Mouse (Mus musculus) ES-E14 (cell line): ENCODE measurements around the gene Nup153. TPM values are rescaled to one million over a fixed set of nuclear protein-coding genes. Genes with fewer than 3 reads are reported as not detected.

Source experiments
- DNase-seq: peaks from one replicate; pipeline ENCODE4 v3.0.0-alpha.2; 2013; ENCODE audit warnings: low read depth, low spot score
- H3K27ac ChIP-seq: 2 replicates; pipeline ENCODE4 v1.5.1; 2012; ENCODE audit warnings: low read depth, mild to moderate bottlenecking, low read length, moderate library complexity, mixed read lengths; ENCODE audit not compliant: poor library complexity, insufficient read depth, severe bottlenecking
- H3K36me3 ChIP-seq: 2 replicates; pipeline ENCODE4 v1.6.1; 2012; ENCODE audit warnings: mild to moderate bottlenecking, low read length, moderate library complexity, mixed read lengths; ENCODE audit not compliant: control insufficient read depth, poor library complexity, insufficient read depth, severe bottlenecking
- H3K4me1 ChIP-seq, 2 experiments: fragments of 150-350 bp in 1 of 2; sonication (generic) in 1 of 2; 2 replicates each; pipeline ENCODE4 v1.6.1; 2012; ENCODE audit warnings: low read length in 2 of 2, mild to moderate bottlenecking in 1 of 2, mixed read lengths in 1 of 2; ENCODE audit not compliant: control insufficient read depth in 2 of 2, insufficient read depth in 2 of 2, poor library complexity in 1 of 2
- H3K4me3 ChIP-seq, 2 experiments: fragments of 150-350 bp in 1 of 2; sonication (generic) in 1 of 2; 2 replicates each; pipeline ENCODE4 v1.5.1; 2012; ENCODE audit warnings: low read length in 2 of 2, low read depth in 1 of 2, mild to moderate bottlenecking in 1 of 2, mixed read lengths in 1 of 2; ENCODE audit not compliant: insufficient read depth in 1 of 2, poor library complexity in 1 of 2, severe bottlenecking in 1 of 2
- H3K9ac ChIP-seq: 2 replicates; pipeline ENCODE4 v1.6.1; 2012; ENCODE audit warnings: low read depth, mild to moderate bottlenecking, low read length, mixed read lengths; ENCODE audit not compliant: poor library complexity, insufficient read depth, severe bottlenecking
- H3K9me3 ChIP-seq: fragments of 150-350 bp; sonication (generic); 2 replicates; pipeline ENCODE4 v1.6.1; 2012; ENCODE audit warnings: low read depth, mild to moderate bottlenecking, low read length; ENCODE audit not compliant: control insufficient read depth, insufficient read depth
- CHD2 ChIP-seq: IDR thresholded peaks from 2 replicates; pipeline ENCODE4 v1.6.1; 2014; ENCODE audit warnings: mild to moderate bottlenecking, low read depth, low read length, inconsistent platforms
- HCFC1 ChIP-seq: IDR thresholded peaks from 2 replicates; pipeline ENCODE4 v1.6.1; 2012; ENCODE audit warnings: low read length, inconsistent platforms, borderline replicate concordance; ENCODE audit not compliant: insufficient read depth
- MAFK ChIP-seq: IDR thresholded peaks from 2 replicates; pipeline ENCODE4 v1.6.1; 2014; ENCODE audit warnings: mild to moderate bottlenecking, low read depth, low read length, inconsistent platforms; ENCODE audit not compliant: insufficient read depth
- ZC3H11A ChIP-seq: IDR thresholded peaks from 2 replicates; pipeline ENCODE4 v1.6.1; 2012; ENCODE audit warnings: low read depth, mild to moderate bottlenecking, inconsistent platforms, low read length, borderline replicate concordance
- ZNF384 ChIP-seq: IDR thresholded peaks from 2 replicates; pipeline ENCODE4 v1.6.1; 2012; ENCODE audit warnings: low read depth, low read length, inconsistent platforms
- in situ Hi-C, 2 experiments: fragments of 600-800 bp; cut with MboI; formaldehyde crosslinking; loops; one replicate each; pipeline ENCODE4 v1.15.1; 2025; ENCODE audit warnings: low sequenced_read_pairs in 2 of 2, inconsistent platforms in 1 of 2; ENCODE audit not compliant: unreplicated experiment in 2 of 2
- total RNA-seq: library from RNA; depleted of rRNA; stranded (reverse); fragments of 300-350 nt; gene quantifications from 2 replicates; pipeline ENCODE4 v1.2.3, GENCODE M21; 2012; rRNA removed

Nup153 gene
- total RNA-seq, 1 experiment: 125 TPM

- no peak for TF ChIP-seq ZC3H11A
- TF ChIP-seq ZNF384: no peak
- no peak for TF ChIP-seq MAFK
- TF ChIP-seq HCFC1: no peak
- no peak for TF ChIP-seq CHD2
- Histone ChIP-seq H3K27ac (no peak overlapping the region), H3K4me3 (no peak overlapping the region), H3K36me3 (no peaks in the 10 kb centered on the region), H3K4me1 (peaks cover 2 to 4% of the 10 kb centered on the region in 2 experiments; a peak in 1 of 4 replicates), H3K9me3 (no peaks in the 10 kb centered on the region), H3K9ac (no peak overlapping the region)
- no peak for DNase-seq
- in situ Hi-C loops: loop anchor here in 1 of 2 experiments (25.0 kb wide), 1 partner anchor 329 kb away; no protein-coding TSS in a partner anchor
Observed at GRCm38 (mm10) chr13:46640608-46641468, 86.9 kb downstream of the Nup153 start.

DNA sequence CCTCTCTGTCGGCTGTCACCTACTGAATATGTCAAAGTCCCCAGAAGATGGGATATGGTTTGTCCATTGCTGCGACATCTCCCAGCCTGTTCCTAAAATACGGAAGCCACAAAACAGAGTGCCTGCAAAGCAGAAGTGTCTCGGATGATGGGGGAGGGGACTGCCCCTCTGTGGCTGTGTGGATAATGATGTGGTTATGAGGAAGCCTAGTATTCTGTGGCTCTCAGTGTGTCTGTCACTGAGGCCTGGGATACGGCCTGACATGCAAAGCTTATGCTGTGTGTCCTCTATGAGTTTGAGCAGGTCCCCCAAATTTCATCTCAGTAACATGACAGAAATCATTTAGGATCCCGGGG lies 93.6 kb downstream of the Nup153 start:
- Histone ChIP-seq H3K9me3 (no peaks in the 10 kb centered on the region), H3K4me1 (peaks cover 1 to 13% of the 10 kb centered on the region in 2 experiments; a peak in 2 of 4 replicates), H3K27ac (no peak overlapping the region), H3K36me3 (no peaks in the 10 kb centered on the region), H3K4me3 (no peak overlapping the region), H3K9ac (no peak overlapping the region)
- in situ Hi-C loops: loop anchor here in 1 of 2 experiments (25.0 kb wide), 1 partner anchor 322 kb away; no protein-coding TSS in a partner anchor
- no peak for DNase-seq
- TF ChIP-seq MAFK (no peak), ZNF384 (no peak), HCFC1 (no peak), CHD2 (no peak), ZC3H11A (no peak)

GRCm38 (mm10) chr13:46633320-46634132 lies 94.2 kb downstream of the Nup153 start:
- no peak overlapping the region for H3K4me3 ChIP-seq
- H3K36me3 ChIP-seq: no peaks in the 10 kb centered on the region
- no peak for DNase-seq
- no peak overlapping the region; the same call in 1 of the 2 replicates for H3K27ac ChIP-seq
- no peak overlapping the region for H3K9ac ChIP-seq
- TF ChIP-seq ZC3H11A (no peak), CHD2 (no peak), ZNF384 (no peak), MAFK (no peak), HCFC1 (no peak)
- peaks cover 1 to 13% of the 10 kb centered on the region in 2 experiments; a peak in 2 of 4 replicates for H3K4me1 ChIP-seq
- H3K9me3 ChIP-seq: no peaks in the 10 kb centered on the region
- in situ Hi-C loops: loop anchor here in 1 of 2 experiments (25.0 kb wide), 1 partner anchor 321 kb away; no protein-coding TSS in a partner anchor

DNA sequence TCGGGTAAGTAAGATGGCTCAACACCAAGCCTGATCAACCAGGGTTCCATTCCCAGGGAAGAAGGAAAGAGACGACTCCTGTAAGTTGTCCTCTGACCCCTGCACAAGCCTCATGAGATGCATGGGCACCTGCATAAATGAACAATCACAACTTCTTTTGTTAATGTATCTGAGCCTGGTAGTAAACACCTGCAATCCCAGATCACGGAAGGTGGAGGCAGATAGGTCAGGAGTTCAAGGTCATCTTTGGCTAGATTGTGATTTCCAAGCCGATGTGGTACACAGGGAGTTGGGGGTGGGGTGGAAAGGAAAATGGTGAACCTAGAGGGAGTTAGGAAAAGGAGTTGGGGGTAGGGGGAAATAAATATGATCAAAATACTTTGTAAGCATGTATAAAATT lies 94.9 kb downstream of the Nup153 start:
- TF ChIP-seq HCFC1: no peak
- no peak for TF ChIP-seq CHD2
- no peak for TF ChIP-seq ZC3H11A
- TF ChIP-seq ZNF384: no peak
- TF ChIP-seq MAFK: no peak
- no peak for DNase-seq
- H3K9me3 ChIP-seq: no peaks in the 10 kb centered on the region
- no peak overlapping the region for H3K9ac ChIP-seq
- in situ Hi-C loops: loop anchor here in 1 of 2 experiments (25.0 kb wide), 1 partner anchor 320 kb away; no protein-coding TSS in a partner anchor
- H3K36me3 ChIP-seq: no peaks in the 10 kb centered on the region
- H3K4me3 ChIP-seq: no peak overlapping the region
- H3K4me1 ChIP-seq: peaks cover 1 to 13% of the 10 kb centered on the region in 2 experiments; a peak in 2 of 4 replicates
- no peak overlapping the region for H3K27ac ChIP-seq

Other genes starting within 250 kb of the Nup153 start
- gene Cap2, start 226.1 kb downstream of the Nup153 start, total RNA-seq: 1.4 and 5.1 TPM in 2 replicates
- gene Fam8a1, start 58.4 kb downstream of the Nup153 start, total RNA-seq: 28.2 and 32.0 TPM in 2 replicates
- 23.6 and 27.4 TPM in 2 replicates for gene Kif13a, start 201.9 kb upstream of the Nup153 start, total RNA-seq